Mouse (Mus musculus): ENCODE results near the gene Lca5l. TPM values are rescaled to one million over a fixed set of nuclear protein-coding genes. Genes with fewer than 3 reads are reported as not detected.

Gene Lca5l
- 1.3 and 1.4 TPM in 2 replicates for polyA plus RNA-seq (2014; fragmentation: Nextera tagmentation; extraction: Ambion mirVana)

- H3K27me3 ChIP-seq (ENCODE audit: control insufficient read depth, insufficient read depth, low read length), result no peaks in the 10 kb centered on the region
- peak; percentile 97 for ATAC-seq (ENCODE audit: low FRiP score)
- no peaks in the 10 kb centered on the region for H3K9me3 ChIP-seq (ENCODE audit: control insufficient read depth, low read length)
- WGBS, result under 1% methylated on average over 75 of the region's 77 CpGs
- H3K9ac ChIP-seq (ENCODE audit: low read depth, low read length), result peak within 1 kb of the TSS; percentile 59
- H3K27ac ChIP-seq (ENCODE audit: low read depth, low read length), result no peak within 1 kb of the TSS
- no peaks in the 10 kb centered on the region for H3K4me1 ChIP-seq (replicated peaks; ENCODE audit: control insufficient read depth, insufficient read depth, low read length)
- peak; percentile 100 for DNase-seq (ENCODE audit: low spot score)
- H3K4me3 ChIP-seq (ENCODE audit: low read depth, low read length), result peak within 1 kb of the TSS; percentile 50
- H3K4me2 ChIP-seq (replicated peaks; ENCODE audit: low read depth, low read length), result peak within 1 kb of the TSS; percentile 75
- H3K36me3 ChIP-seq (ENCODE audit: control insufficient read depth, insufficient read depth, low read length), result no peaks in the 10 kb centered on the region
Observed at GRCm38 (mm10) chr16:96191531-96192506, at the start of gene Lca5l. Gene Lca5l, minus strand, starts transcription at chr16:96192271.

GRCm38 (mm10) chr16:96235366-96235970 is 43.4 kb upstream of the Lca5l start, which contains the start of gene B3galt5:
Gene B3galt5, plus strand, starts transcription at chr16:96235801.
- no peak within 1 kb of the TSS for H3K4me2 ChIP-seq (replicated peaks; ENCODE audit: low read depth, low read length)
- H3K36me3 ChIP-seq (ENCODE audit: control insufficient read depth, insufficient read depth, low read length), result no peaks in the 10 kb centered on the region
- H3K27ac ChIP-seq (ENCODE audit: low read depth, low read length), result no peak within 1 kb of the TSS
- no peak within 1 kb of the TSS for H3K9ac ChIP-seq (ENCODE audit: low read depth, low read length)
- DNase-seq (ENCODE audit: low spot score) (peak; percentile 23), ATAC-seq (ENCODE audit: low FRiP score) (no peak)
- H3K4me3 ChIP-seq (ENCODE audit: low read depth, low read length), result no peak within 1 kb of the TSS
- H3K27me3 ChIP-seq (ENCODE audit: control insufficient read depth, insufficient read depth, low read length), result no peaks in the 10 kb centered on the region
- 71% methylated on average over 17 of the region's 17 CpGs for WGBS
- H3K4me1 ChIP-seq (replicated peaks; ENCODE audit: control insufficient read depth, insufficient read depth, low read length), result no peaks in the 10 kb centered on the region
- no peaks in the 10 kb centered on the region for H3K9me3 ChIP-seq (ENCODE audit: control insufficient read depth, low read length)

GRCm38 (mm10) chr16:96233996-96234395 is 41.9 kb upstream of the Lca5l start:
- H3K9me3 ChIP-seq (ENCODE audit: control insufficient read depth, low read length), result no peaks in the 10 kb centered on the region
- no peaks in the 10 kb centered on the region for H3K4me1 ChIP-seq (replicated peaks; ENCODE audit: control insufficient read depth, insufficient read depth, low read length)
- H3K36me3 ChIP-seq (ENCODE audit: control insufficient read depth, insufficient read depth, low read length), result no peaks in the 10 kb centered on the region
- DNase-seq (ENCODE audit: low spot score) (no peak), ATAC-seq (ENCODE audit: low FRiP score) (no peak)
- no peaks in the 10 kb centered on the region for H3K27me3 ChIP-seq (ENCODE audit: control insufficient read depth, insufficient read depth, low read length)
- WGBS, result 85% methylated on average over 8 of the region's 8 CpGs
- H3K9ac ChIP-seq (ENCODE audit: low read depth, low read length), result no peak overlapping the region
- H3K4me2 ChIP-seq (replicated peaks; ENCODE audit: low read depth, low read length), result no peak overlapping the region
- H3K27ac ChIP-seq (ENCODE audit: low read depth, low read length), result no peak overlapping the region
- H3K4me3 ChIP-seq (ENCODE audit: low read depth, low read length), result no peak overlapping the region

- no peaks in the 10 kb centered on the region for H3K27me3 ChIP-seq (ENCODE audit: control insufficient read depth, insufficient read depth, low read length)
- no peak overlapping the region for H3K4me2 ChIP-seq (replicated peaks; ENCODE audit: low read depth, low read length)
- H3K4me1 ChIP-seq (replicated peaks; ENCODE audit: control insufficient read depth, insufficient read depth, low read length), result no peaks in the 10 kb centered on the region
- ATAC-seq (ENCODE audit: low FRiP score) (no peak), DNase-seq (ENCODE audit: low spot score) (no peak)
- no peaks in the 10 kb centered on the region for H3K9me3 ChIP-seq (ENCODE audit: control insufficient read depth, low read length)
- H3K9ac ChIP-seq (ENCODE audit: low read depth, low read length), result no peak overlapping the region
- no peaks in the 10 kb centered on the region for H3K36me3 ChIP-seq (ENCODE audit: control insufficient read depth, insufficient read depth, low read length)
- H3K27ac ChIP-seq (ENCODE audit: low read depth, low read length), result no peak overlapping the region
- 84% methylated on average over 8 of the region's 8 CpGs for WGBS
- H3K4me3 ChIP-seq (ENCODE audit: low read depth, low read length), result no peak overlapping the region
Observed at GRCm38 (mm10) chr16:96231974-96232373, 39.9 kb upstream of the Lca5l start.

- no peak for DNase-seq (ENCODE audit: low spot score)
- H3K27me3 ChIP-seq (ENCODE audit: control insufficient read depth, insufficient read depth, low read length), result no peaks in the 10 kb centered on the region
- no peaks in the 10 kb centered on the region for H3K36me3 ChIP-seq (ENCODE audit: control insufficient read depth, insufficient read depth, low read length)
- H3K4me3 ChIP-seq (ENCODE audit: low read depth, low read length), result no peak overlapping the region
- ATAC-seq (ENCODE audit: low FRiP score), result no peak
- H3K27ac ChIP-seq (ENCODE audit: low read depth, low read length), result no peak overlapping the region
- H3K9ac ChIP-seq (ENCODE audit: low read depth, low read length), result no peak overlapping the region
- H3K4me2 ChIP-seq (replicated peaks; ENCODE audit: low read depth, low read length), result no peak overlapping the region
- WGBS, result 94% methylated on average over 4 of the region's 4 CpGs
- no peaks in the 10 kb centered on the region for H3K4me1 ChIP-seq (replicated peaks; ENCODE audit: control insufficient read depth, insufficient read depth, low read length)
- H3K9me3 ChIP-seq (ENCODE audit: control insufficient read depth, low read length), result no peaks in the 10 kb centered on the region
Observed at GRCm38 (mm10) chr16:96231251-96231650, 39.2 kb upstream of the Lca5l start.

- Histone ChIP-seq H3K36me3 (ENCODE audit: control insufficient read depth, insufficient read depth, low read length) (no peaks in the 10 kb centered on the region), H3K9ac (ENCODE audit: low read depth, low read length) (no peak overlapping the region), H3K27me3 (ENCODE audit: control insufficient read depth, insufficient read depth, low read length) (no peaks in the 10 kb centered on the region), H3K27ac (ENCODE audit: low read depth, low read length) (no peak overlapping the region), H3K4me2 (replicated peaks; ENCODE audit: low read depth, low read length) (no peak overlapping the region), H3K4me3 (ENCODE audit: low read depth, low read length) (no peak overlapping the region), H3K4me1 (replicated peaks; ENCODE audit: control insufficient read depth, insufficient read depth, low read length) (no peaks in the 10 kb centered on the region), H3K9me3 (ENCODE audit: control insufficient read depth, low read length) (no peaks in the 10 kb centered on the region)
- ATAC-seq (ENCODE audit: low FRiP score) (peak; percentile 80; the same call in 1 of the 2 replicates), DNase-seq (ENCODE audit: low spot score) (peak; percentile 91)
- WGBS, result 29% methylated on average over 11 of the region's 11 CpGs
Observed at GRCm38 (mm10) chr16:96230411-96230810, 38.3 kb upstream of the Lca5l start.

- no peak for ATAC-seq (ENCODE audit: low FRiP score)
- 51% methylated on average over 8 of the region's 8 CpGs for WGBS
Observed at GRCm38 (mm10) chr16:96229044-96229555, 37.0 kb upstream of the Lca5l start.

GRCm38 (mm10) chr16:96228438-96228837 is 36.4 kb upstream of the Lca5l start:
- ATAC-seq (ENCODE audit: low FRiP score), result no peak
- Histone ChIP-seq H3K27me3 (ENCODE audit: control insufficient read depth, insufficient read depth, low read length) (no peaks in the 10 kb centered on the region), H3K9ac (ENCODE audit: low read depth, low read length) (no peak overlapping the region), H3K4me2 (replicated peaks; ENCODE audit: low read depth, low read length) (no peak overlapping the region), H3K27ac (ENCODE audit: low read depth, low read length) (no peak overlapping the region), H3K4me1 (replicated peaks; ENCODE audit: control insufficient read depth, insufficient read depth, low read length) (no peaks in the 10 kb centered on the region), H3K9me3 (ENCODE audit: control insufficient read depth, low read length) (no peaks in the 10 kb centered on the region), H3K36me3 (ENCODE audit: control insufficient read depth, insufficient read depth, low read length) (no peaks in the 10 kb centered on the region), H3K4me3 (ENCODE audit: low read depth, low read length) (no peak overlapping the region)
- WGBS, result 86% methylated on average over 13 of the region's 13 CpGs
- no peak for DNase-seq (ENCODE audit: low spot score)

More at GRCm38 (mm10) chr16:96229044-96229555, 37.0 kb upstream of the Lca5l start:
- Histone ChIP-seq H3K9ac (ENCODE audit: low read depth, low read length) (no peak overlapping the region), H3K27me3 (ENCODE audit: control insufficient read depth, insufficient read depth, low read length) (no peaks in the 10 kb centered on the region), H3K36me3 (ENCODE audit: control insufficient read depth, insufficient read depth, low read length) (no peaks in the 10 kb centered on the region), H3K4me3 (ENCODE audit: low read depth, low read length) (no peak overlapping the region), H3K27ac (ENCODE audit: low read depth, low read length) (no peak overlapping the region), H3K4me1 (replicated peaks; ENCODE audit: control insufficient read depth, insufficient read depth, low read length) (no peaks in the 10 kb centered on the region), H3K4me2 (replicated peaks; ENCODE audit: low read depth, low read length) (no peak overlapping the region), H3K9me3 (ENCODE audit: control insufficient read depth, low read length) (no peaks in the 10 kb centered on the region)
- no peak for DNase-seq (ENCODE audit: low spot score)
